Comparison of ENCODE assay signal across 8 mouse cellular contexts in the genomic region with DNA sequence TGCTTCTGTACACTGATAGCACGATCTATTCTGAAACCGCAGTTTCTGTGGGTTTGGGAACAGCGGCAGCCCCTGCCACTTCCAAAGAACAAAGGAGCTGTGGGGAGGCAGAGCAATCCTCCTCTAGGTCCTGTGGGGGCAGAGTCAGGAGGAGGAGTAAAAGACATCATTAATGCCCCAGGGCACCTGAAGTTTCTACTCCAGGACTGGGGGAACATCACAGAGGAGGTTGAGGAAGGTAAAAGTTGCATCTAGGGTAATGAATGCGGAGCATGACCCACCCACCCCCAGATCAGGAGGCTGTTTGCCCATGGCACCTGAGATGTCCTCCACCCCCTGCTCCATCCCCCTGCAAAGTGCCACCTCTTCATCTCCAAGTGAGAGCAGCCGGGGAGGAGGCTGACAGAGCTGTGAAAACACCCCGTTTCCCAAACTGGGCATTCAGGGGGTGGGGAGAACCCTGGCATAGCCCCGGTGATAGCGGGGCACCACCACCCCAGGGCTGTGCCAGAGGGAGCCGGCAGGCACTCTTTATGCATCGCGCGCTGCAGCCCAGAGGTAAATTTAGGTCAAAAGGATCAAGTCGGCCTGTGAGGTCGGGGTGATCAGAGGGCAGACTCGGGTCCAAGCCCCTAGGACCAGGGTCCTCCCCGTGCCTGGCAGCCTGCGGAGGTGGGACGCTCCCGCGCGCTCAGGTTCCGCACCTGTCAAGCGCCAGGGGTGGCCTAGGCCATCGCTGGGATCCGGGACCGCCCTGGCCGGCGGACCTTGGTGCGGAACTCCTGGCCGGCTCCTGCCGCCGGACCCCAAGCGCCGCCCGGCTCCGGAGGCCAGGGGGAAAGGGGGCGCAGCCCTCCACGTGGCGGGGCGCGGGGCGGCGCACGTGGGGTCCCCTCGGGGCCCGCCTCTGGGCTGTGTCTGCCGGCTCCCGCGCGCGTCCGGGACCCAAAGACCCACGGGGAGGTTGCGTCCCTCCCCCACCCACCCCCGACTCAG. TPM values are rescaled to one million over a fixed set of nuclear protein-coding genes. Genes with fewer than 3 reads are reported as not detected.
A peak's percentile ranks its signal among the peaks of the same experiment; 100 is the strongest.
DNase-seq lines count a peak whose midpoint lies in the region; ATAC-seq and TF ChIP-seq lines count a peak whose summit lies in the region.

No protein-coding gene starts in this region.

- no peak for TF ChIP-seq POLR2A in liver, adult 2 months (IDR thresholded peaks at IDR 0.05; ENCODE audit: extremely low read depth, insufficient read depth, low read length)

- peak overlapping the region; percentile 88 for H3K4me2 ChIP-seq in embryonic facial prominence, embryonic 15.5 days (replicated peaks)
- H3K4me2 ChIP-seq in hindbrain, embryonic 16.5 days (ENCODE audit: low read length): peak overlapping the region; percentile 72
- H3K4me2 ChIP-seq in neural tube, embryonic 14.5 days (ENCODE audit: low read depth, low read length): peak overlapping the region; percentile 89

- ATAC-seq in embryonic facial prominence, embryonic 15.5 days (ENCODE audit: insufficient number of reproducible peaks, low FRiP score, low TSS enrichment, low read depth): peak; percentile 49
- ATAC-seq in hindbrain, embryonic 16.5 days: peak; percentile 43
- peak; percentile 71 for ATAC-seq in neural tube, embryonic 14.5 days (ENCODE audit: low read depth)

- peak overlapping the region; percentile 65 for H3K4me3 ChIP-seq in embryonic facial prominence, embryonic 15.5 days (replicated peaks)
- peak overlapping the region; percentile 92 for H3K4me3 ChIP-seq in hindbrain, embryonic 16.5 days (ENCODE audit: low read length)
- H3K4me3 ChIP-seq in liver, adult 2 months (ENCODE audit: insufficient read depth, low read depth, low read length): peak overlapping the region; percentile 96
- peak overlapping the region; percentile 86 for H3K4me3 ChIP-seq in neural tube, embryonic 14.5 days (ENCODE audit: low read depth, low read length)

- no peaks in the 10 kb centered on the region for H3K27me3 ChIP-seq in embryonic facial prominence, embryonic 15.5 days
- no peaks in the 10 kb centered on the region for H3K27me3 ChIP-seq in hindbrain, embryonic 16.5 days (replicated peaks; ENCODE audit: control insufficient read depth, insufficient read depth, low read length)
- H3K27me3 ChIP-seq in liver, adult 2 months (ENCODE audit: control insufficient read depth, insufficient read depth, low read length): no peaks in the 10 kb centered on the region
- no peaks in the 10 kb centered on the region for H3K27me3 ChIP-seq in neural tube, embryonic 14.5 days (ENCODE audit: control insufficient read depth, insufficient read depth, low read length)

- H3K27ac ChIP-seq in embryonic facial prominence, embryonic 15.5 days (replicated peaks): peak overlapping the region; percentile 86
- H3K27ac ChIP-seq in hindbrain, embryonic 16.5 days (ENCODE audit: low read depth, low read length): peak overlapping the region; percentile 82
- H3K27ac ChIP-seq in liver, adult 2 months (replicated peaks; ENCODE audit: insufficient read depth, low read depth, low read length): no peak overlapping the region
- peak overlapping the region; percentile 16; the same call in 1 of the 2 replicates for H3K27ac ChIP-seq in neural tube, embryonic 14.5 days (ENCODE audit: low read depth, low read length)

- H3K4me1 ChIP-seq in embryonic facial prominence, embryonic 15.5 days: peaks cover 26% of the 10 kb centered on the region
- H3K4me1 ChIP-seq in hindbrain, embryonic 16.5 days (ENCODE audit: control insufficient read depth, insufficient read depth, low read depth, low read length): peaks cover 9% of the 10 kb centered on the region
- peaks cover 3% of the 10 kb centered on the region; the same call in 1 of the 2 replicates for H3K4me1 ChIP-seq in liver, adult 2 months (ENCODE audit: control insufficient read depth, insufficient read depth, low read length)
- H3K4me1 ChIP-seq in neural tube, embryonic 14.5 days (ENCODE audit: control insufficient read depth, insufficient read depth, low read length): no peaks in the 10 kb centered on the region; the same call in 1 of the 2 replicates

- WGBS in embryonic facial prominence, embryonic 15.5 days: 3% methylated on average over 42 of the region's 55 CpGs
- WGBS in hindbrain, embryonic 16.5 days: 2% methylated on average over 35 of the region's 55 CpGs
- 6% methylated on average over 48 of the region's 55 CpGs for WGBS in liver, adult 2 months
- WGBS in neural tube, embryonic 14.5 days: 2% methylated on average over 37 of the region's 55 CpGs

- TF ChIP-seq CTCF in liver, adult 2 months (IDR thresholded peaks at IDR 0.05; ENCODE audit: low read depth, low read length): no peak

- no peaks in the 10 kb centered on the region for H3K9me3 ChIP-seq in embryonic facial prominence, embryonic 15.5 days (replicated peaks)
- no peaks in the 10 kb centered on the region for H3K9me3 ChIP-seq in hindbrain, embryonic 16.5 days (ENCODE audit: control insufficient read depth, low read length)
- H3K9me3 ChIP-seq in neural tube, embryonic 14.5 days (ENCODE audit: control insufficient read depth, low read length): no peaks in the 10 kb centered on the region

- peak overlapping the region; percentile 63 for H3K9ac ChIP-seq in embryonic facial prominence, embryonic 15.5 days
- peak overlapping the region; percentile 94 for H3K9ac ChIP-seq in hindbrain, embryonic 16.5 days (ENCODE audit: low read depth, low read length)
- peak overlapping the region; percentile 86 for H3K9ac ChIP-seq in liver, adult 2 months (ENCODE audit: low read depth, low read length)
- H3K9ac ChIP-seq in neural tube, embryonic 14.5 days (replicated peaks; ENCODE audit: low read depth, low read length): peak overlapping the region; percentile 90

- 0 out of 2 replicates have a peak, but pooled peaks cover 3% of the 10 kb centered on the region for H3K36me3 ChIP-seq in embryonic facial prominence, embryonic 15.5 days
- H3K36me3 ChIP-seq in hindbrain, embryonic 16.5 days (ENCODE audit: control insufficient read depth, insufficient read depth, low read length): no peaks in the 10 kb centered on the region
- H3K36me3 ChIP-seq in liver, adult 2 months (ENCODE audit: control insufficient read depth, insufficient read depth, low read length): no peaks in the 10 kb centered on the region
- no peaks in the 10 kb centered on the region for H3K36me3 ChIP-seq in neural tube, embryonic 14.5 days (ENCODE audit: control insufficient read depth, insufficient read depth, low read length)

- H3K79me2 ChIP-seq in liver, adult 2 months (ENCODE audit: control insufficient read depth, insufficient read depth, low read length): peaks cover 14% of the 10 kb centered on the region; the same call in 1 of the 2 replicates

- peak; percentile 38 to 59 for DNase-seq in left cerebral cortex, adult 18-20 months (ENCODE audit: low spot score in 2 of 2)
- no peak for DNase-seq in left cerebral cortex, adult 11 months (ENCODE audit: low spot score)
- DNase-seq in MN1 (ENCODE audit: low spot score): peak; percentile 11
- DNase-seq in liver, adult 2 months (ENCODE audit: extremely low read depth, low read depth, low spot score): no peak
- no peak for DNase-seq in Muller cell, postnatal 12 days (ENCODE audit: inconsistent ontology term)

RNA-seq across cellular contexts. Expression of a gene that starts 0.7 kb away (rescaled TPM):
- 100 to 1,000 TPM; 192 to 206 TPM for total RNA-seq in left cerebral cortex, adult 18-20 months (2021)
- polyA plus RNA-seq in embryonic facial prominence, embryonic 15.5 days (2015; fragmentation: Nextera tagmentation; extraction: Ambion mirVana): 38.4 and 38.9 TPM in 2 replicates
- 68.1 and 69.3 TPM in 2 replicates for polyA plus RNA-seq in hindbrain, embryonic 16.5 days (2015; fragmentation: Nextera tagmentation; extraction: Ambion mirVana)
- total RNA-seq in liver, adult 2 months (2014; rRNA removed): 6.3 and 8.3 TPM in 2 replicates
- 16.4 and 17.7 TPM in 2 replicates for polyA plus RNA-seq in liver, adult 2 months (2012; rRNA removed)
- polyA plus RNA-seq in neural tube, embryonic 14.5 days (2014; fragmentation: Nextera tagmentation; extraction: Ambion mirVana): 61.8 and 62.7 TPM in 2 replicates

RNA-seq across cellular contexts. Expression of a gene that starts 42.6 kb away (rescaled TPM):
- 100 to 1,000 TPM; 212 to 231 TPM for total RNA-seq in left cerebral cortex, adult 18-20 months (2021)
- 390 and 401 TPM in 2 replicates for polyA plus RNA-seq in embryonic facial prominence, embryonic 15.5 days (2015; fragmentation: Nextera tagmentation; extraction: Ambion mirVana)
- polyA plus RNA-seq in hindbrain, embryonic 16.5 days (2015; fragmentation: Nextera tagmentation; extraction: Ambion mirVana): 495 and 497 TPM in 2 replicates
- total RNA-seq in liver, adult 2 months (2014; rRNA removed): 93.9 and 99.0 TPM in 2 replicates
- polyA plus RNA-seq in liver, adult 2 months (2012; rRNA removed): 61.0 and 61.9 TPM in 2 replicates
- polyA plus RNA-seq in neural tube, embryonic 14.5 days (2014; fragmentation: Nextera tagmentation; extraction: Ambion mirVana): 488 and 511 TPM in 2 replicates

Comparison
In these comparisons a context has a peak if more than half of its experiments do, and no peak if none do; other contexts are left out.
1. DNase-seq: peak in left cerebral cortex, adult 18-20 months (2 of 2) and MN1 (single experiment); none in left cerebral cortex, adult 11 months (single experiment), liver, adult 2 months (single experiment) and Muller cell, postnatal 12 days (single experiment).
2. Peak in every context shown above with its lines, with median percentiles within 50 percentile points of each other: ATAC-seq, H3K4me2 ChIP-seq, H3K4me3 ChIP-seq and H3K9ac ChIP-seq.